Mouse (Mus musculus) c-Kit-positive CD71-positive TER-119-negative erythroid progenitor cells, embryonic 14.5 days (primary cell): ENCODE measurements around the gene Tac4.

Experiments used
- DNase-seq: peaks from one replicate; pipeline ENCODE4 v3.0.0-alpha.2; 2013; ENCODE audit warnings: low read depth

Gene Tac4

GRCm38 (mm10) chr11:95263816-95264454 is 2.6 kb downstream of the Tac4 start:
- no peak for DNase-seq

- DNase-seq, result no peak
These were observed 3.2 kb downstream of the Tac4 start for GRCm38 (mm10) chr11:95264455-95265013.

- DNase-seq, result no peak
These were observed 5.4 kb downstream of the Tac4 start for GRCm38 (mm10) chr11:95266540-95267245.

GRCm38 (mm10) chr11:95273661-95274060 is 12.3 kb downstream of the Tac4 start:
- DNase-seq, result no peak

- DNase-seq, result no peak
These were observed 13.3 kb downstream of the Tac4 start for GRCm38 (mm10) chr11:95274613-95275012.

GRCm38 (mm10) chr11:95276056-95276455 is 14.7 kb downstream of the Tac4 start:
- DNase-seq, result no peak

- no peak for DNase-seq
These were observed 17.8 kb downstream of the Tac4 start for GRCm38 (mm10) chr11:95279061-95279659.

- no peak for DNase-seq
These were observed 21.0 kb downstream of the Tac4 start for GRCm38 (mm10) chr11:95282331-95282730.

- no peak for DNase-seq
These were observed 30.7 kb downstream of the Tac4 start for GRCm38 (mm10) chr11:95291998-95292397.

- no peak for DNase-seq
These were observed 31.8 kb downstream of the Tac4 start for GRCm38 (mm10) chr11:95293017-95293624.

- DNase-seq, result no peak
These were observed 34.4 kb downstream of the Tac4 start for GRCm38 (mm10) chr11:95295736-95296135.

GRCm38 (mm10) chr11:95298146-95298545 is 36.8 kb downstream of the Tac4 start:
- no peak for DNase-seq

GRCm38 (mm10) chr11:95299886-95300285 is 38.6 kb downstream of the Tac4 start:
- no peak for DNase-seq

- DNase-seq, result no peak
These were observed 40.4 kb downstream of the Tac4 start for GRCm38 (mm10) chr11:95301772-95302171.

- DNase-seq, result no peak
These were observed 44.3 kb downstream of the Tac4 start for GRCm38 (mm10) chr11:95305600-95305999.

- no peak for DNase-seq
These were observed 46.2 kb downstream of the Tac4 start for GRCm38 (mm10) chr11:95307526-95307925.

- peak; percentile 96 for DNase-seq
These were observed 48.2 kb downstream of the Tac4 start for GRCm38 (mm10) chr11:95309510-95310006.

- DNase-seq, result peak; percentile 98
These were observed 48.8 kb downstream of the Tac4 start, which contains the start of gene Kat7 for GRCm38 (mm10) chr11:95310007-95310647. Gene Kat7 (minus strand): TSS chr11:95310246.

- peak; percentile 42 for DNase-seq
These were observed 49.5 kb downstream of the Tac4 start for GRCm38 (mm10) chr11:95310648-95311424.

- DNase-seq, result no peak
These were observed 50.1 kb downstream of the Tac4 start for GRCm38 (mm10) chr11:95311425-95311807.
